Mouse (Mus musculus): ENCODE measurements around the gene Slc41a3.

DNA sequence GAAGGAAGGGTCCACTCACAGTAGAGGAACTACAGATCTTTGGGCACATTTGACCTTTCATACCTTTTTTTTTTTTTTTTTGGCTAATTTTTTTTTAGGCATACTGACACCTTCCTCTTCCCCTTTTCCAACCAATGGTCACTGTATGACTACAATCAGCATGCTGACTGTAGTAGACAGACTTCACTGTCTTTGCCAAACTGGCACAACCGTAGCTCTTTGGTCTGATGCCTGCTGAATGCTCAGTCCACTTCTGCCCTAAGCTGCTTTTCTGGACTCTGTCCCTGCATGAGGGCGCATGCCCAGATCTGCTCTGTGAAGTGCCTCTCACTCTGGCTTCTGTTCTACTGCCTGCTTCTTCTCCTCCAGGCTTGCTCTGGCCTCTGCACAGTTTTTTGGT lies 6.9 kb upstream of the Slc41a3 start:
- no peak for TF ChIP-seq CTCF (conservative IDR thresholded peaks at IDR 0.05 in 1 of 2, IDR thresholded peaks at IDR 0.05 in 1 of 2; ENCODE audit: low read depth in 2 of 2, low read length in 2 of 2)
- no peak for TF ChIP-seq POLR2A (IDR thresholded peaks at IDR 0.05; ENCODE audit: low read depth, low read length)
- no peak for TF ChIP-seq POLR2AphosphoS2 (IDR thresholded peaks at IDR 0.05; ENCODE audit: low read depth, low read length)

Measured in CH12.LX (cell line).